Mouse (Mus musculus) 416B (cell line): Measurements from ENCODE around the gene Bnc2.

Experiments used
- DNase-seq: peaks from one replicate; pipeline ENCODE4 v3.0.0; 2011; ENCODE audit warnings: low read depth

Gene Bnc2

DNA sequence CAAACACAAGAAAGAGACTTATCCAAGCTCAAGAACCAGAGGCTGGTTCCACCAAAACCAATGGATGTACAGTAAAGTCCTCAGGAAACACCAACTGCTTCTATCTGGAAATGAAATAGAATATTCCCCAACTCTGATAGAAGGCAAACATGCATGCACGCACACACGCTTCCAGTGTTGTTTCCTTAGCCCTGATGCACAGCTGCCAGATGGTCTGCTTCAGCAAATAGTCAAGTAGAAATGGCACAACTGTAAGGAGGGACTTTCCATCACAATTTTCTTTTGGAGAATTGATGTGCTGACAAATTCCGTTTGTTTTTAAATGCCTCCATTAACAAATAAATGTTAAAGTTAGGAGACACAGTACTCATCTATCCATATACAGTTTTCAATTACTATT, 247.1 kb downstream of the Bnc2 start:
- DNase-seq = no peak

DNA sequence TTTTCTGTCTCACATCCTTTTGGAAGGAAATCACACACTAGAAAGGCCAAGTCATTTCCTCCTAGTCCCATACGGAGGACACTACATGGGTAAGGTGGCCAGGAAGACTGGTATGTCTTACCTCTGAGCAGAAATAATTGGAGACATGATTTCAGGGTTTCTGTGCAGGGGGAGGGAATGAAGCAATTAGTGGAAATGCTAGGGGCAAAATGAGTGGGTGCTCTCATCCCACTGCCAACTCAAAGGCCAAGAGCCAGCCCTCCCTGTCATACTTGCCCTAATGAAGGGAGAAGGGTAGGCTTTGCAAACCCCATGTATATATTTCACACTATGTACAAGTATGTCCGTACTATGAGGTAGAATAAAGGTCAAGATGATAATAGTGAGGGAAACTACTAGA, 263.6 kb downstream of the Bnc2 start:
- no peak for DNase-seq

DNA sequence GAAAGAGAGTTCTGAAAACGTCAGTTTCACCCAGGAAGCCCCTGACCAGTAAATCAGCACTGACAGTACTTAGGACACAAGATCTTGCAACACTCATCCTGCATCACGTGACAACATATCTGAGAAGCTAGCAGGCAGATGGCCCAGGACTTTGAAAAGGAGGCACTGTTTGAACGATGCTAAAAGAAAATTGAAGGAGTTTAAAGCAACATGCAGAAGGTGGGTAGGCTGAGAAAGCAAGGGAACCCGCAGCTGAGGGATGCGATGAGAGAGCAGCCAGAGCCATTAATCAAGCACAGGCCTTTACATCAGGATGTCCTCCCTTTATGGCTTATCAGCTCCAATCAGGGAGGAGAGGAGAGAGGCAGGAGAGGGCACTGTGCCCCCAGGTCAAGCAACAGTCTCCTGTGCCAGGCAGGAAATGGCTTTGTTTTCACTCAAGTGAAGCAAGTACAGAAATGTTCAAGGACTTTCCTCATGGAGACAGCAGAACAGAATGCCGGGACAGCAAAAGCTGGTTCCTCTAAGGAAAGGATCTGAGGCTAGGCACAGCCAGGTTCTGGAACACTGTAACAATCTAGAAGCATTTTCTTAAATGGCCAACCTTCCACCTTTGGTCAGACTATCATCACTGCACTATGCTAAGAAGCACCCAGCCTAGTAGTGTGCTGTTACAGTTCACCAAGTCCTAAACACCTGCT, 267.6 kb downstream of the Bnc2 start:
- DNase-seq = no peak

DNA sequence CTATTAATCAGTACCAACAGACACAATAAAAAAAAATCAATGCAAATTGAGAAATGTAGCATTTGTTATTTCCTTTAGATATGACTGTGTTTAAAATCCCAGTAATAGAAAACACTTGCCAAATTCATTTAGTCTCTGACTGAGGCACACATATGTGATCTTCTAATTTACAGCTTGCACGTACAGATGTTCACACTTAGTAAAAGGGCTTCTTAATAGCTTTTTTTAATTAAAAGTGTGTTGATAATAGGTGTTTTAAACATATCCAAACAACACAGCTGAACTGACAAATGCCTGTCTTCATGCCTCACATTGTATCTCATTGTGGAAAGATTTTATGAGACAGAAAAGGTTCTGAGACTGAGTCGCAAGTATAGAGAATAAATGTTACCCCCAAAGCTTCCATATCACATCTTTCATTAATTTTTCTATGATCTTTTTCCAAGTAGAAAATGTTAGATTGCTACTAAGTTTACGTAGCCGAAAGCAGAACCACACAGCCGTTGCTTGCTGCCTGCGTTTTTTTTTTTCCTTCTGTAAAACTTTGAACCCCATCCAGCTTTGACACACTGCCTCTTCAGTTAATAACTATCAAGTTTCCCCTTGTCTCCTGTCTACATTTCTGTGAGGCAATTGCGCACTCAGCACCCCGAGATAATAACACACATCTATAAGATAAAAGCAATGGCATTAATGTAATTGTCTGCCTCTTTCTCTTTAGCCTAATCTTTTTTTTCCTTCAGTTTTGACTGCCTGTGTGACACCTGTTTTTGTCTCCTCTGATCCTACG, 271.5 kb downstream of the Bnc2 start:
- DNase-seq = no peak

DNA sequence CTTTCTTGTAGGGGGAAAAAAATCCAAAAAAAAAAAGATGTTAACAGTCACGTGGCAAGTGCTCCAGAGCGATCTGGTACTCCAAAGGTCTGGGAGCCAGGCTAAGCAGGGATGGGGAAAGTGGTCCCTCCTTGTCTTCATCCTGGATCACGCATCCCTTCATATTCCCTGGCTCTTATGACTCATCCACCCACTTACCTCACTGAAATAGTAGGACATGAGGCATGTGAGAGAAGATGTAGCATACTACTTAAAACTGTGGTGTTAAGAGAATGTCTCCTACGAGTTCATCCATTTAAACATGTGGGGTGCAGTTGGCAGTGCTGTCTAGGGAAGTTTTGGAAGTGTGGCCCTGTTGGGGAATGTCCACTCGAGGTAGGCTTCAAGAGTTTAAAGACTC, 286.1 kb downstream of the Bnc2 start:
- no peak for DNase-seq

DNA sequence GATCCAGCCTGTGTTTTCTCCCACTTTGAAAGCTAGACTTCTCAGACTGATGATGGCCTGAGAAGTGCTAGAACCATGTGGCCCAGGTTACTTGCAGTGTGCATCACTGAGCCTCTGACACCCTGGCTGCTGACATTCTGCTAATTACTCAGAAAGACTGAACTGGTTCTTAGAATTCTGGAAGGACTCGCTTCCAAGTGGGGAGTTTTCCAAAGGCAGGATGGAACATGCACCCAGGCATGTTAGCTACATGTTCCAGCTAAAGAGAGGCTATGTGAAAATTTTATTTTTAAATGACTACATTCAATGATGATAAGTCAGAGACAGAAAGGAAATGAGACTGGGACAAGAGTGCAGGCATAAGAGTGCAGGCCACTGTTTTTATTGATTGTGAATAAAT, 289.9 kb downstream of the Bnc2 start:
- DNase-seq = no peak

DNA sequence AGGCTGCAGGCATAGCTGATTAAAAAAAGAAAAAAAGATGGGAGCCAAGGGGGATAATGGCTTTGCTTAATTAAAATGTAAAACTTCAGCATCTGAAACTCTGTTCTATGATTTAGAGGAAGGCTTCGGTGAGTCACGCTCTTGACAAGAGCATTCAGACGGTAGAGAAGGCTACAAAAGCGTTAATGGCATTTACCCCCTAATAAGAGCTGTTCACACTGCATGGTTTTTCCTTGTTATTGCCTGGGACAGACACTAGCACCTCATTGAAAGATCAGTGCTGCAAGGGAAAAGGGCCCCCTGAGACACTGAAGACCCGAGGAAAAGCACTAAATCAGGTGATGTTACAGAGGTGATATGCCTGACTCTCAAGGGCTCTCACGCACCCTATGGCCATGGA, 295.8 kb downstream of the Bnc2 start:
- DNase-seq = no peak

DNA sequence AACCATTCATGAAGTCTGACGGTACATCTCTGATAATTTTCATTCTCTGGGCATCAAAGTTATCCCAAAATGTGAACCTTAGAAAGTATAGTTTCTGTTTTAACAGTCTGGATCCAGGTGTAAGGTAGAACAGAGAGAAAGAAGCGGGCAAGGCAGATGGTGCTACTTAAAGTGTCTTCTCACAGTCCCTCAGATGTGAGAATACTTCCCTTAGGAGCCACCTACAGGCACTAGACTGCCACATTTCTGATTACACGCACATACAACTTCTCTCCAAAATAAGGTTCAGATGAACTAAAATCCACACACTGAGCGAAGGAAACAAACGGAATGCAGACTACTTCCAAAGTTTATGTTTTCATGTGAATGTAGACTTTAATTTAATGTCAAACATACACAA, 297.6 kb downstream of the Bnc2 start:
- no peak for DNase-seq

DNA sequence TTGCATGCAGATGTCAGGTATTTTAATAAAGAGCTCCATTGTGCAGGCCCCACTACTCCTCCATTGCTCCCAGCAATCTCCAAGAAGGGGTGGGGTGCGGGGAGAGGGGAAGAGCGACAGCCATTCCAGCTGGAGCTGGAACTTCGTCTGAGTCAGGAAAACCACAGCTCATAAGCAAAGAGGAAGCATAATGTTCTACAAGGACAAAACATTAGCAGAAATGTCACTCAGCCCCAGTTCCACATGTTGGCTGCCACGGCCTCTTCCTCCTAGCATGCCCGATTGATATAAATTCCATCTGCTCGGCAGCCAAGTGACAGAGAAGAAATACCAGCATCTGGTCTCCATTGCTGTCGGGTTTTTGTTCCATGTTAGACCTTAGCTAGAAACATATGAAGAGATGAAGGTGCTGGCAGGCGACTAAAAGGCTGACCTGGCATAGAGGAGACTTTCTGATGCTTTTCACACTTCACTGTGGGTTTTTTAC, 312.7 kb downstream of the Bnc2 start:
- DNase-seq = no peak

DNA sequence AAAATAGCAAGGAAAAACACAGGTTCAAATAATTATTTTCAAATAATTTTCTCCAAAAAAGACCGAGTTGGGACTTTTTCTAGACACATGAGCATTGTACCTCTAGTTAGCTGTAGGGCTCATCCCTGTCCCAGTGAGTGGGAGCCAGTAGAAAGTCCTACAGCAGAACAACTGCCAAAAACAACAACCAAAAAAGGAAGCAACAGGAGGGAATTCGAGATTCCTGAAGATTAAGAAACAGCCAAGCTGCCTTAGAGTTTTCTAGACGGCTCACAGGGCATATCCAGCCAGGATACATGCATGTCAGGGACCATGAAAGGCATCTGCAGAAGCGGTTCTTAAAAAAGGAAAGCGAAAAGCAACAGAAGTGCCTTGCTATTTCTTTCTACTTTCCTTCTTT, 313.9 kb downstream of the Bnc2 start:
- no peak for DNase-seq

DNA sequence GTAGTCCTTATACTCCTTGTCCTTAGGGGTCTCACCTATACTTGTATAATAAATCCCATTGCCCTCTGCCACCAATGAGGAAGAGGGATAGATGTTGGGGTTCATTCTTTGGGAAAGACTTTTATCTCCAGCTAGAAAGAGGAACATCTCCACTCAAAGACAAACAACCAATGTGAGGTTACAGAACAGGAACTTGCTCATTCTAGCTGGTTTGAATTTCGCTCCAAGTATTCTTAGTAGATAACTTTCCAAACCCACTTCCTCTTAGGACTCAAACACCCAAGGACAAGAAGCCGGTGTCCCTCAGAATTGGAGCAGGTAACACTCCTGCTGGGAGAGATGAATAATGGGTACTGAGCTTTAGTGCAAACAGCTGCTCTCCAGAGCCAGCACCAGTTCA, 315.1 kb downstream of the Bnc2 start:
- DNase-seq = no peak

DNA sequence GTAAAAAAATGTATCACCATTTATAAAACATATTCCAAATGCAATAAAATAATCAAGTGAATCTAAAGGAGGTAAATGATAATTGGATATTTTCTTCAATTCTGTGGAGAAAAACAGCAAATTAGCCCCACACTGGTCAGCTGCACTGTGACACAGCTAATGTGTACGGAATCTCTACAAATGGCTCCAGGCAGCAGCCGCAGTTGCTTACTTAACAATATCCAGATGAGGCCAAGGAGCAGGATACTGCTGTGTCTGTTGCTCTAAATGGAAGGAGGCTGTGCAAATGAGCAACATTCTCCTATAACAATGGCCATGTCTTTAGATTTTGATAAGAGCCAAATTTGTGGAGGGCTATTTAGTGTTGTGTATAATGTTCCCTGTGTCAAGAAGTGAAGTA, 316.9 kb downstream of the Bnc2 start:
- DNase-seq = no peak

DNA sequence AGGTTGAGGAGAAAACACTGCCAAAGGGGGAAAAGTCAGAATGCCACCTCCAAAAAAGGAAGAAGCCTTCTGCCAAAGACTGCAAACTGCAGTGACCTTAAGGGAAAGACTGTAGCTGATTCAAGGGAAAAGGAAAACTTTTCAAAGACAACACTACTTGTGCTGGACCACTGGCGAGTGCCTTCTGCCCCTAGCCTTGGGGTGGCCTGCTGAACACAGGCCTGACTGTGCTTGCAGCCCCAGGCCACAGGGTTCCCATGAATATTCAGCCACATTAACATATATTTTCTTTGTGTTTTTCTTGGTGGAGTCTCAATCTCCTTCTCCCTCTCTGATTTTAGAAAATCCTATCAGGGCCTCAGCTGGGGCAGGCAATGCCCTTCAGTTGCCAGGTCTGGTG, 317.7 kb downstream of the Bnc2 start:
- no peak for DNase-seq

DNA sequence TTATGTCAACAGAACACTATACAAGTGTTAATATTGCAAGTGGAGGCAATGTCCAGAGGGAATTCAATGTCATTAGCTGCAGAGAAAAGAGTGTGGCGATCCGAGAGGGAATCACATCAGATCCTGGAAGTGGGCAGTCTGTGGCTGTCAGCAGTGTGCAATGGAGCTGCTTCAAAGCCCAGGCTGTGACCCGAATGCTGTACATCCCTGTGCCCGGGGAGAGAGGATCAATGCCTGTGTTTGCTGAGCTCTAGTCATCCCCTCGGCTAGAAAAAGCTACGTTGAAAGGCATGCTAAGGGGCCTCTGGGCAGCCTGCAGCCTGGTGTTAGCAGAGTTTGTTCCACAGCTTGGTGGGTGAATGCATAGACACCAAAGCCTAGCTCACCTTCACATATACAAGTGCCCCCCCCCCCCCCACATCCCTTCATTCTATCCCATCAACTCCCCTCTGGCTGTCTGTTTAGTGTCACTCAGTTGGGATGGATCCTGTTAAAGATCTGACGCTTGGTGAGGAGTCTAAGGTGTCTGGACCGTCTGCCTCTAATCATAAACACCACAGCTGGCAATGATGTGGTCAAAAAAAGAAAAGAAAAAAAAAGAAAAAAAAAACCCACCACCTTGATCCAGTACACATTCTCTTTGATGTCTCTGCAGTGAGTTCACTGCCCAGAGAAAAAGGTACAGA, 318.5 kb downstream of the Bnc2 start:
- no peak for DNase-seq

DNA sequence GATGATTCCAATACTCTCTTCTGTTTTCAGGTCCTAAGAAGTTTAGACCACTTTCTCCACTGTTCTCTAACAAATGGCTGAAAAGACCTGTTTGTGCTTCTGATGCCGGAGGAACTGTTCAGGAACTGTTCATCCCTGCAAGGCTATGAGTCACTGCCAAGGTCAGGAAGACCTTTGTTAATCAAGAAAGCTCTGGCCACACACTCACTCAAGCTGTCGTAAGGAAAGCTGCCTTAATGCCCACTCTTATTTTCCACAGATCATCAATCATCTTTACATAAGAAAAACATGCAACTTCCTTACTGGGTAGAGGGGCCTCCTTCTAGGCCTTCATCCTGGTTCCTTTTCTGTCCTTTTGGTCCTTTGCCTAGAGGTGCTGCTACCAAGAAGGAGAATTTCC, 322.4 kb downstream of the Bnc2 start:
- DNase-seq = no peak

DNA sequence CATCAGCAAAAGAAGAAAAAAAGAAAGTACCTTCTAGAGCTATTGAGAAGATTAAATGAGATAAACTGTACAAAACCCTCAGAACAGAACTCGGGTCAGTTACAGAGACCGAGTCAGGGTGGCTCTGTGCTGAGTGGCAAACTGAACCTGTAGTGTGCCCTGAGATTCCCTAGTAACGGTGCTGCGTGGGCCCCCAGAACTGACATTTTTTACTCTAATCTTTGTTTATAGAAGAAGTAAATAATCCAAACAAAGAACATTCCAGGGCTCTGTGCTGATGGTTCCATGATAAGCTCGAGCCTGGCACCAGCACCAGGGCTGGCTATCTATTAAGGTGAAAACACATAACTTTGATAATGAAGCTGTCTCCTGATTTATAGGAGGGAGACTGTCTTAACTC, 325.5 kb downstream of the Bnc2 start:
- no peak for DNase-seq

DNA sequence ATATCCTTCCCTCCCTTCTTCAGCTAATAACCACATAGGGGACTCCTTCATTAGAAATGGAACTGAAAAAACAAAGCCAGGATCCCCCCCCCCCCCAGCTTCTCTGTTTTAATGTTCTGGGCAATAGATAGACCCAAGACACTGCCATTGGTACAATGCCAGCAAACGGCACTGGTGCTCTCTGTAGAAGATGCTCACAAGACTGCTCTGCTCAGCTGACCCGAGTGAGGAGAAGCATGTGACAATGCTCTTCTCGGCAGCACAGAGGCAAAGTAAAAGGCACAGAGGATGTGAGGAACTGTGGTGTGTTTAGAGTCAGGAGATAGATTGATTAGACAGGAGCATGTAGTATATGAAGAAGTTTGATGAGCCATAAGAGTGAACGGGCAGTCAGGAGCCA, 335.9 kb downstream of the Bnc2 start:
- DNase-seq = no peak

DNA sequence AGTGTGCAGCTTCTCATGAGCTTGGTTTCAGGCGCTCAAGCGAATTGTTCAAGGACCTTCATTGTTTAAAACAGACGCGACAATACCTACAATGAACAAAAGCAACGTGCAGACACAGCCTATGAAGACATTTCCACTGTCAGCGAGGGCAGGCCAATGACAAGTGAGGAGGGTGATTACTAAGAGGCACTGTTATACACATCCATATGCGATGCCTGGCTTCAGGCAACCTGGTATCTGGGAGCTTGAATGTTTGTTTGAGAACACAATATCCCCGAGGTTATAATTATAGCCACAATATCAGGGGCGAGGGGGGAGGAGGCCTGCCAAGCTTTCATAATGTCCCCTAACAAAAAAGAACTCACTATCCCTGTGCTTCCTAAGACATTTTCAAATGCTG, 343.1 kb downstream of the Bnc2 start:
- DNase-seq = no peak

DNA sequence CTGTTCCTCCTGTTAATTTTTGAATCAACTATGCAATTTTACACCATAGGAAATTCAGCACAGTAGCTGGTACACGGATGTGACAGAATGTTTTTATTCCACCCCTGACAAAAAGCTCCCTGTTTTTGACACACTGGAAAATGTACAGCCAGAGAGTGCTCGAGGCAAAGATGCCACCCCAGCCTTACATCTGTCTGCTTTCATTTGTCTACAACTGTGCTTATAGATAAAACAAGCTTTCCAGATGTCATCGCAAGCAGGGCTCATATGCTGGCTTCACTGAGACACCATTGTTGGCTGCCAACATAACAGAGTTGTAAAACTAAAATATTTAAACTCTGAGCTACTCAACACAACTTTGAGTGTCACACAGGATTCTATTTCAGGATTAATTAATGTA, 343.6 kb downstream of the Bnc2 start:
- no peak for DNase-seq

DNA sequence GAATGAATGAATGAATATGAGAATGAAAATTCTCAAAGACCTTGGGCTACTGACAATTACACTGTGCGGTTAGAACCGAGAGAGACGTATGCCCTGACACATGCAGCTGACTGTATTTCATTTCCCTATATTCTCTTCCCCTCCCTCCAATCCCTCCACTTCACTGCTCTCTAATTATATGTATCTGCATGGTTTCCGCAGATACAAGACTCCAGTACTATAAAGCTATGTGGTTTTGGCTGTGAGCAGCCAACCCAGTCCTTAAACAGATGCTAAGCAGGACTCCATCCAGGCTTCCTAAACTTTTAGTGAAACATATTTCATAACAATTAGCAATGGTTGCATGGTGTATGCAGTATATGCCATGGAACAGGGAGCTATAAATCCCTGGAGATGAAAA, 344.6 kb downstream of the Bnc2 start:
- DNase-seq = no peak

DNA sequence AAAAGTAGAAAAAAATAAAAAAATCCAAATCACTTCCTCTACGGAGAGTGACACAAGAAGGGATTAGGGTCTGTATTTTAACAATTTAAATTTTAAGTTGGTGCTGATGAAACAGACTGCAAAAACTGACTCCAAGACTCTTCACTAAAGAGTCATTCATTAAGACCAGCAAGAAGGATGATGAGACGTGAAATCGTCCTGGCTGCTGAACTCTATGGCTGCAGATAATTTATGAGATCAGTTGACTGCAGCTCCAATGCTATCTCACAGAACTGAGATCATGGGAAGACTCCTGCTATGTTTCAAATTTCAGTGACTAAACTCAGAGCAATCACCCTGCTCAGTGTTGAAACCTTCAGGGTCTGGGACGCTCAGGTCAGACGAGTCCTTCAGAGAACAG, 345.4 kb downstream of the Bnc2 start:
- no peak for DNase-seq

DNA sequence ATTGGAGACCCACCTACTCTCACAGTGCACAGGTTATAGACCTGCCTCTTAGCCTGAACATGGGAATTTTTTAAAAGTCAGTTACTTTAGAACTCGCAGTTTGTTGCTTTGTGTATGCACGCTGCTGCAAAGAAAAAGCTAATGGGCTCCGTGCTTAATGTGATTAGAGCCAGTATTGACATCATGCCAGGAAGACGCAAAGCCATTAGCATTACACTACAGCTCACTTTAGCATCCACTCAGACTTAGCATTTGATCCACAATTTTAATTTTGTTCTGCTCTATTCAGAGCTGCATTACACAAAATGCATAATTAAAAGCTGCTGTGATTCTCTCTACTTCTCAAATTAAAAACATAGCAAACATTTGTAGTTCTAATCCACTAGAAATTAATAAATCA, 350.7 kb downstream of the Bnc2 start:
- DNase-seq = no peak

DNA sequence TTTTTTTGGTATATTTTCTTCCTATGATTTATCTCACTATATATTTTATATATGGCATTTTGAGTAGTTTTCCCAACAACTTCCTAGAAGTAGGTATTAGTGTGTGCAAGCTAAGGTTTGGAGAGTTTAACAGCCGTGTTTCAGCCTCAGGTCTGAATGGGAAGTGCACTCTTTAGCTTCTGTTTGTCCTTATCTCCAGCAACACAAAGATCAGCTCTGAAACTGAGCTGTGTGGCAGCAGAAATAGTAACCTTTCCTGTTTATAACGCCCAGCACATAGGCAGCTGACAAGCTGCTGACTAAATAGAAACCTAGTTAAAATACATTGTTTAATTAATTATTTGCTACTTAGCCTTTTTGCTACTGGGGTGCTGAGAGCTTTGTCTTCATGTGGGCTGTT, 353.5 kb downstream of the Bnc2 start:
- no peak for DNase-seq
